Mouse (Mus musculus): ENCODE results near the gene Olfr32.
"Not testable (repeated sequence)": the region's sequence is repeated elsewhere in the genome, so short reads cannot be mapped to it uniquely, and the experiment has no call there.

Gene Olfr32

GRCm38 (mm10) chr2:90142196-90142595, at the start of gene Olfr32:
Olfr32 (minus strand) TSS chr2:90142296.
- no peak for DNase-seq (ENCODE audit: low spot score in 2 of 2)

- not testable (repeated sequence) for DNase-seq (ENCODE audit: low spot score in 2 of 2)
Measured at GRCm38 (mm10) chr2:90187082-90187481, 45.0 kb upstream of the Olfr32 start.

DNA sequence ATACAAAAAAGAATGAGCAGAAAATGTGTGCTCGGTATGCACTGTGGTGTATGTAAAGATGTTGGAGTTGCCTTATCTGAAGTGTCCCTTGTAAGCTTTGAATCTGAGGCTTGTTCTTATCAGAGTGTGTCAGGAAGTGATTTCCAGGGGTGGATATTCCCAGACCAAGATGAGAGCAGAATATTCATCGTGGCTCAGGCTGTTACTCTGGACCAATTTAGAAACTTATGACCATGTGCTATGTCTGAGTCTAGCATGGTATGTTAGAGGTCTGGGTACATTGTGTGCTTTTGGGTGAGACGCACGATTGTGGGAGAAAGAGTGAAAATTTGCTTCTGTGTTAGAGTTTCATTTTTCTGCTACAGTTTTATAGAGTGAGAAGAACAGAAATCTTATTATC, 44.0 kb upstream of the Olfr32 start:
- not testable (repeated sequence) for DNase-seq (ENCODE audit: low spot score in 2 of 2)

- no peak for DNase-seq (ENCODE audit: low spot score in 2 of 2)
Measured at GRCm38 (mm10) chr2:90153916-90154315, 11.8 kb upstream of the Olfr32 start.

DNA sequence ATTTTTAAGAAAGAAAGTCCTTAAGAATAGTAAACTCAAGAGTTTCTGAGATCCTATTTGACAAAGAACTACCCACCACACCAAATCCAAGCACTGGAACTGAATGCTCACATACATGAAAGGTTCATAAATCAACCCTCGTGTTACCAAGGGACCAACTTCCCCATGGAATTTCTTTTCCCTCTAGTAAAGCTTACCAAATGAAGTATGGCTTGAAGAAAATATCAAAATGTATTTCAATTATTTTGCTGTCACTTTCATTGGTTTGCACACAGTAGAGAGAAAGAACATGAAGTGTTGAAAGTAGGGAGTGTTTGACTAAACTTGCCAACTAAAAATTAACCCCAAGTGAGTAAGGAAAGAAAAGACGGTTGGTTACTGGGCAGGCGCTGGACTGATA, 10.9 kb upstream of the Olfr32 start, which contains the start of gene Olfr1270:
Olfr1270 (minus strand) TSS at position 101 of the 400 bp plus-strand sequence.
- no peak for DNase-seq (ENCODE audit: low spot score in 2 of 2)

DNA sequence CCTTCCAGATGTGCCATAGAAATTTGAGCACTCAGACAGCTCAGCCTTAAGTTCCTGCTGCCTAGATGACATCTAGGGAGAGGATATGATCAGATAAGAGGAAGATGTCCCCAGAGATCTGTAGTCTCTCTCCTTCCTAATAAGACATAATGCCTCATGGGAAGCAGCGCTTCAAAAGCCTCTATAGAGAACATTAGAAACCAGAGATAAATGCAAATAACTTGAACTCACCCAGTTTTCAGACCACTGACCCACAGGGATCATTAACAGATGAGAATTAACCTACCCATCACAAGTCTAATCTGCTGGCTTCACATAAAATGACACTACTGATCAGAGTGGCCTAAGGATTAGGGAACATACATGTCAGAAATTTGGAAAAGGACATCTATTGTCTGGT, 20.8 kb downstream of the Olfr32 start, which contains the start of gene Olfr1269:
Olfr1269 (minus strand) TSS at position 101 of the 400 bp plus-strand sequence.
- no peak for DNase-seq (ENCODE audit: low spot score in 2 of 2)

All from thymus, postnatal 10 days (tissue).